Mouse (Mus musculus) hindbrain, postnatal 0 days (tissue): ENCODE results near the gene Gdap1l1. TPM values are rescaled to one million over a fixed set of nuclear protein-coding genes. Genes with fewer than 3 reads are reported as not detected.

ENCODE experiments used
- ATAC-seq: fragments of 200-750 bp; cut with Nextera tagmentation; 2 replicates; pipeline ENCODE4 v1.8.0; 2017; ENCODE audit warnings: mild to moderate bottlenecking, moderate TSS enrichment, moderate library complexity
- DNase-seq: peaks from one replicate; pipeline ENCODE4 v3.0.0-alpha.2; 2015; ENCODE audit warnings: low spot score
- H3K27ac ChIP-seq: fragments of 300-500 bp; sonication (generic); 2 replicates; pipeline ENCODE4 v1.5.1; 2014; ENCODE audit warnings: mild to moderate bottlenecking
- H3K27me3 ChIP-seq: fragments of 300-500 bp; sonication (generic); 2 replicates; pipeline ENCODE4 v1.6.1; 2014; ENCODE audit warnings: low read length, mixed read lengths; ENCODE audit not compliant: insufficient read depth
- H3K36me3 ChIP-seq: fragments of 300-500 bp; sonication (generic); 2 replicates; pipeline ENCODE4 v1.6.1; 2014; ENCODE audit warnings: low read length, mixed read lengths; ENCODE audit not compliant: insufficient read depth
- H3K4me1 ChIP-seq: fragments of 300-500 bp; sonication (generic); 2 replicates; pipeline ENCODE4 v1.6.1; 2014; ENCODE audit warnings: antibody characterized with exemption, low read length, mixed read lengths; ENCODE audit not compliant: insufficient read depth
- H3K4me2 ChIP-seq: fragments of 300-500 bp; sonication (generic); 2 replicates; pipeline ENCODE4 v1.6.1; 2014; ENCODE audit warnings: low read depth, mild to moderate bottlenecking, low read length, moderate library complexity, mixed read lengths
- H3K4me3 ChIP-seq: fragments of 300-500 bp; sonication (generic); 2 replicates; pipeline ENCODE4 v1.5.1; 2014; ENCODE audit warnings: low read length
- H3K9ac ChIP-seq: fragments of 300-500 bp; sonication (generic); replicated peaks from 2 replicates; pipeline ENCODE4 v1.6.1; 2014; ENCODE audit warnings: mild to moderate bottlenecking, low read length, moderate library complexity, mixed read lengths
- H3K9me3 ChIP-seq: fragments of 300-500 bp; sonication (generic); 2 replicates; pipeline ENCODE4 v1.6.1; 2016; ENCODE audit warnings: low read length, mixed read lengths
- CTCF ChIP-seq: IDR thresholded peaks from 2 replicates; pipeline ENCODE4 v1.5.1; 2016; ENCODE audit warnings: antibody characterized with exemption, control low read depth, low read depth
- WGBS: fragments of 180-500 bp; shearing (Covaris S2); extraction: QIAGEN DNeasy Blood & Tissue Kit; methylation state at CpG from one replicate; pipeline ENCODE4 v1.1.7; 2014; 5-methylcytosine and 5-hydroxymethylcytosine counted together
- polyA plus RNA-seq: library from polyadenylated mRNA; unstranded; fragments of >200 nt; fragmentation: Nextera tagmentation; extraction: Ambion mirVana; gene quantifications from 2 replicates; pipeline ENCODE4 v1.2.1, GENCODE M21; 2015
- total RNA-seq: library from RNA; depleted of rRNA; stranded (reverse); fragments of >200 nt; gene quantifications from 2 replicates; pipeline ENCODE4 v1.2.3, GENCODE M21; 2014

Gene Gdap1l1
- total and polyA plus RNA-seq, 2 experiments from 2014 or later: 123 to 149 TPM

DNA sequence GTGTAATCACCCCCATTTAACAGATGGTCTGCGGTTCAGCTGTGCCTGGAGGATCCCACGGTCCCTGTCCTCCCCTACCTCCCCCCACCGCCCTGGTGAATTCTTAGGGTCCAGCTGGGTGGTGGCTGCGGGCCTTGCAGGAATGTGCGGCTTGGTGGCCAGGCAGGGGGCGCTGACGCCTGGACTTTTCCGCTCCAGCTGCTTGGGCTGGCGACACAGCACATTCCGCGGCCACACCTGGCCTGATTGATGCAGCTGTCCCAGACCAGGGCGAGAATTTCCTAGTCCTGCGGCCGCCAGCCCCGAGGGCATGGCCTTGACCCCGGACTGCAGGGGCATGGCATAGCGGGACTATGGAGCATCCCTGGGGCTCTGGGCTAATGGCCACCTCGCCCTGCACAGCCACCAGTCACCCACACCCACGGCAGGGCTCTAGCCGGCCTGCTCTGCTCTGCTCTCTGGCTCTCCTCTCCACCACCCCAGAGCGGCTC lies 43.3 kb downstream of the Gdap1l1 start:
- ATAC-seq: peak; percentile 64; the same call in 1 of the 2 replicates
- DNase-seq: peak; percentile 38

DNA sequence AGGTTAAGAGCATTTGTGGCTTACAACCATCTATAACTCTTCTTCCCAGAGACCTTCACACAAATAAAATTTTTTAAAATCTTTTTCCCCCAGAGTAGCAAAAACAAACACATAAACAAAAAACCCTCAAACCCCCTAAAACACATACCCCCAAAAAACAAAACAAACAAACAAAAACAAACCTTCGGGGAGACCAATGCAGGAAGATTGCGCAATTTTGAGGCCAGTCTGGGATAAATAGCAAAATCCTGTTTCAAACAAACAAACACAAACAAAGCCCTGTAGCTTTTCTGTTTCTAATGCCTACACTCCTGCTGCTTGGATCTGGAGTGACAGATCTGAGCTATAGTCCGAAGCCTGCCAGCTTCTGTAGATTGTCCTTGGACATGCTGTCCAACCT lies 49.1 kb downstream of the Gdap1l1 start:
- no peak for TF ChIP-seq CTCF
- H3K4me3 ChIP-seq: no peak overlapping the region
- H3K9ac ChIP-seq: no peak overlapping the region
- 0 out of 2 replicates have a peak, but pooled peaks cover 3% of the 10 kb centered on the region for H3K4me1 ChIP-seq
- ATAC-seq: no peak
- H3K4me2 ChIP-seq: no peak overlapping the region
- no peak overlapping the region for H3K27ac ChIP-seq
- H3K36me3 ChIP-seq: no peaks in the 10 kb centered on the region
- 83% methylated on average over 3 of the region's 3 CpGs for WGBS
- no peaks in the 10 kb centered on the region for H3K9me3 ChIP-seq
- no peak for DNase-seq
- H3K27me3 ChIP-seq: no peaks in the 10 kb centered on the region

More for the DNA sequence above, 43.3 kb downstream of the Gdap1l1 start:
- peak; percentile 53; the same call in 1 of the 2 replicates for TF ChIP-seq CTCF
- Histone ChIP-seq H3K36me3 (no peaks in the 10 kb centered on the region), H3K9me3 (no peaks in the 10 kb centered on the region), H3K4me2 (peak overlapping the region; percentile 50), H3K9ac (no peak overlapping the region), H3K4me3 (peak overlapping the region; percentile 13; the same call in 1 of the 2 replicates), H3K27ac (no peak overlapping the region), H3K4me1 (no peaks in the 10 kb centered on the region), H3K27me3 (no peaks in the 10 kb centered on the region)
- WGBS: 2% methylated on average over 21 of the region's 21 CpGs

DNA sequence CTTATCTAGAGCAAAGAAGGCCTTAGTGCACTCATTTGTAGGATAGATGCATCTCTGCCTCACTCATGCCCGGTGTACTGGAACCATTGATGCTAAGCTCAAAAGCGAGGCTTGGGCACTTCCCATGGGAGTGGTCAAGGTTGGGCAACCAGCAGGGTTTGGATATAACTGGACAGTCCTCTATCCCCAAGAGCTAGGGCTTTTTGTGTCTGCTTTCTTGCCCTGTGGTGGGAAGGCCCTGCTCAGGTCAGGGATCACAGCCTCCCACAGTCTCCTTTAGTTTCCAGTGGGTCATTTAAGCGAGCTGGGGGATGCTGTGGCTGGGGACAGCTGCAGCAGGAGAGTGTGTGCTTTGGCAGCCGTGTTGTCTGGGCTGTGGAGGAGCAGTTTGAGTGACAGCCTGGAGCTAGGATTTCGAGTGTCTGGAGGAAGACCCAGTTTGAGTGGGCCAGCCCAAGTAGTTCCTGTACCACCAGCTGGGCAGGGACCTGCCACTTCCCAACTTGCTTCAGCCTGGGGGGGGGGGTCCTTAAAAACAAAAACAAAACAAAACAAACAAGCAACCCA lies 51.5 kb downstream of the Gdap1l1 start:
- WGBS: 42% methylated on average over 5 of the region's 5 CpGs

DNA sequence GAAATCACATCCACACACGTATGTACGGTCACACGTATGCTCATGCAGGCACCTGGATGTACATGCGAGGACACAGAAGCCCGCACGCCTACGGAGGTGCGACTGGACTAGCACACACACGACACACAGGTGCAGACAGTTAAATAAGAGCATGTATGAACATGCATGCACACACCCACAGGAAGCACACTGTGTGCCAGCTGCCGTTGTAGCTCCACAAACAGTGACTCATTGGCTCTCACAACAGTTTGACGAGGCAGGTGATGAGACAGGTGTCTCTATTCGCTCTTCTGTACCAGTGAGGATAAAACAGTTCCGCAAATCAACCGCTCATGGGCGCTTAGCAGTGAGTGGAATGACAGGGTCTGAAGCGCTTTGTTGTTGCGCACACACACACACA lies 52.4 kb downstream of the Gdap1l1 start:
- H3K4me2 ChIP-seq: no peak overlapping the region
- H3K27me3 ChIP-seq: no peaks in the 10 kb centered on the region
- H3K9me3 ChIP-seq: no peaks in the 10 kb centered on the region
- no peak for ATAC-seq
- 0 out of 2 replicates have a peak, but pooled peaks cover 3% of the 10 kb centered on the region for H3K4me1 ChIP-seq
- DNase-seq: no peak
- H3K9ac ChIP-seq: no peak overlapping the region
- H3K4me3 ChIP-seq: no peak overlapping the region
- 91% methylated on average over 17 of the region's 17 CpGs for WGBS
- no peaks in the 10 kb centered on the region for H3K36me3 ChIP-seq
- TF ChIP-seq CTCF: no peak
- no peak overlapping the region for H3K27ac ChIP-seq

More for the DNA sequence above, 51.5 kb downstream of the Gdap1l1 start:
- DNase-seq: no peak
- Histone ChIP-seq H3K9ac (no peak overlapping the region), H3K4me1 (0 out of 2 replicates have a peak, but pooled peaks cover 3% of the 10 kb centered on the region), H3K9me3 (no peaks in the 10 kb centered on the region), H3K36me3 (no peaks in the 10 kb centered on the region), H3K4me3 (no peak overlapping the region), H3K4me2 (no peak overlapping the region), H3K27ac (no peak overlapping the region), H3K27me3 (no peaks in the 10 kb centered on the region)
- TF ChIP-seq CTCF: no peak
- ATAC-seq: no peak

DNA sequence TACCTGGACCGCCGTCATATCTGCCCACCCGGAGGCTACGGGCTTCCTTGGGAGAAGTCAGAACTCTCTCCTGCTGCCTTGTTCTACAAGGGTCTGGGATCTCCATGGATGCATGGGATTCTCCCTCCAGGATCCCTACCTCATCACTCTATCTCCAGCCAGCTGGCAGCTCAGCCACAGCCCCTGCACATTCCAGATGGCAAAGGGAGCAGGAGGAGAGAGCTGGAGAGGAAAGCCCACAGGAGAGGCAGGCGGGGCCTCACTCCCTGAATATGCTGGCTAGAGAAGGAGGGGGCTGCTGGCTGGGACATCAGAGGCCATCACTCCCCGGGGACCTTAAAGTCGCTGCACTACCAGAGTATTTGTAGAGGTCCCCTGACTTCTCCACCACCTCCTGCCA lies 53.1 kb downstream of the Gdap1l1 start:
- Histone ChIP-seq H3K4me1 (0 out of 2 replicates have a peak, but pooled peaks cover 3% of the 10 kb centered on the region), H3K27me3 (no peaks in the 10 kb centered on the region), H3K4me3 (no peak overlapping the region), H3K4me2 (no peak overlapping the region), H3K27ac (no peak overlapping the region), H3K36me3 (no peaks in the 10 kb centered on the region), H3K9ac (no peak overlapping the region), H3K9me3 (no peaks in the 10 kb centered on the region)
- TF ChIP-seq CTCF: no peak
- ATAC-seq (peak; percentile 64), DNase-seq (peak; percentile 57)
- WGBS: 45% methylated on average over 7 of the region's 7 CpGs

DNA sequence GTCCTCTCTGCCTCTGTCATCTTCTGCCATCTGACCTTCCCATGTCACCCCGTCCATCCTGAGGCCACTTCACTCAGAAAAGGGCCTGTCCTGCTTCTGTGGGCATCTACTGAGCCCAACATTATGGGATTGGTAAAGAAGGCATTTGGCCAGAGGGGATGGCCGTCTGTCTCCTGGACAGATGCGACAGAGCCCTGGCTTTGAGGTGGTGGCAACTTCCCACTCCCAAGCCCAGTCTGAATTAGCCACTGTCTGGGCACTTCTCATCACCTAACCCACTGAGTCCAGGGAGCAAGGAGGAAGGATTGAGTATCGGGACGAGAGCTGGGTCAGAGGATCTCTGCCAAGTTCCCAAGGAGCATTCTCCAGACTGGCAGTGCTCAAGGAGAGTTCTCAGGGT lies 53.7 kb downstream of the Gdap1l1 start, which contains the start of gene R3hdml:
TSS of gene R3hdml (plus strand) at position 301 of the 400 bp plus-strand sequence.
- TF ChIP-seq CTCF: no peak
- 64% methylated on average over 5 of the region's 5 CpGs for WGBS
- Histone ChIP-seq H3K4me1 (0 out of 2 replicates have a peak, but pooled peaks cover 3% of the 10 kb centered on the region), H3K4me3 (no peak within 1 kb of the TSS), H3K9ac (no peak within 1 kb of the TSS), H3K36me3 (no peaks in the 10 kb centered on the region), H3K4me2 (no peak within 1 kb of the TSS), H3K27me3 (no peaks in the 10 kb centered on the region), H3K9me3 (no peaks in the 10 kb centered on the region), H3K27ac (no peak within 1 kb of the TSS)
- no peak for ATAC-seq
- no peak for DNase-seq

DNA sequence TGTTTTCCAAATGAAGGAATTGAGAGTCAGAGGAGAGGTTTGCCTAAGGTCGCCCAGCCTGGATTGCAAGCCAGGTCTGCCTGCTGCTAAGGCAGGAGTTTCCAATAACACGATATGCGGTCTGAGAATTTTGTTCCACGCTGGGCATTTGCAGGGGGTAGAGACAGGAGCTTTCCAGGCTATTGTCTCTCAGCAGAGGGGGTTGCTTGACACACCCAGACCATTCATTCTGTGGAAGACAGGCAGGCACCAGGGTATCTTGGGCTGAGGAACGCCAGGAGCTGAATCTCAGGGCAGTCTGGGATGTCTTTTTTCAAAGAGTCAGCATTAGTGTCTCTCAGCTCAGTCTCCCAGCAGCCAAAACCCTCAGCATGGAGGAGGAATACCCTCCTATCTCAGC lies 54.8 kb downstream of the Gdap1l1 start:
- Histone ChIP-seq H3K9me3 (no peaks in the 10 kb centered on the region), H3K36me3 (no peaks in the 10 kb centered on the region), H3K27me3 (no peaks in the 10 kb centered on the region), H3K27ac (no peak overlapping the region), H3K4me2 (no peak overlapping the region), H3K4me1 (0 out of 2 replicates have a peak, but pooled peaks cover 3% of the 10 kb centered on the region), H3K9ac (no peak overlapping the region), H3K4me3 (no peak overlapping the region)
- 16% methylated on average over 5 of the region's 5 CpGs for WGBS
- no peak for ATAC-seq
- DNase-seq: no peak
- no peak for TF ChIP-seq CTCF
